Mouse (Mus musculus) olfactory bulb, adult 2 months (tissue): Measurements from ENCODE around the gene Hps5.

Experiments
- CTCF ChIP-seq: fragments of 200-500 bp; IDR thresholded peaks from 2 replicates; pipeline ENCODE4 v1.5.1; 2012; ENCODE audit warnings: low read depth, mild to moderate bottlenecking, low read length, moderate library complexity; ENCODE audit not compliant: insufficient read depth
- POLR2A ChIP-seq: fragments of 200-500 bp; IDR thresholded peaks from 2 replicates; pipeline ENCODE4 v1.6.1; 2012; ENCODE audit warnings: mild to moderate bottlenecking, low read depth, low read length, moderate library complexity; ENCODE audit not compliant: insufficient read depth

GRCm38 (mm10) chr7:46814012-46814411, 18.1 kb upstream of the Hps5 start:
- TF ChIP-seq CTCF = no peak
- no peak for TF ChIP-seq POLR2A
